Mouse (Mus musculus): Measurements from ENCODE around the gene Popdc3.
"Not testable (repeated sequence)": the region's sequence is repeated elsewhere in the genome, so short reads cannot be mapped to it uniquely, and the experiment has no call there.

Gene Popdc3

DNA sequence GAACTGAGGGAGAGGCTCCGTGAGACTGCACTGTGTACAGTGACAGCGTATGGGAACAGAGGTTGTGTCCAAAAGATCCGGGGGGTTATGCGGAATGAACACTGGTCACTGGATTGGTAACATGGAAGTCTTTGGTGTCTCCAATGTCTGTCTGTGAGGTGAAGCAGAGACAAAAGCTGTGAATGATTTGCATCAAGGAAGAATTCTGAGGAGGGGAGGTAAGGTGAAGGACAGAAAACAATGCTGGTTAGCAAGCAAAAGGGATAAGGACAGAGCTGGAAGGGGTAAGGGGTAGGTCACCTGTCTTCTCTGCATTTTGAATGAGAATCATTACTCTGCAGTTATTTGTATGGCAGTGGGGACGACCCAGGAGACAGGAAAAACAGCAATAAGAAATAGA, 16.6 kb downstream of the Popdc3 start:
- no peak for DNase-seq (ENCODE audit: low read depth, low spot score)

DNA sequence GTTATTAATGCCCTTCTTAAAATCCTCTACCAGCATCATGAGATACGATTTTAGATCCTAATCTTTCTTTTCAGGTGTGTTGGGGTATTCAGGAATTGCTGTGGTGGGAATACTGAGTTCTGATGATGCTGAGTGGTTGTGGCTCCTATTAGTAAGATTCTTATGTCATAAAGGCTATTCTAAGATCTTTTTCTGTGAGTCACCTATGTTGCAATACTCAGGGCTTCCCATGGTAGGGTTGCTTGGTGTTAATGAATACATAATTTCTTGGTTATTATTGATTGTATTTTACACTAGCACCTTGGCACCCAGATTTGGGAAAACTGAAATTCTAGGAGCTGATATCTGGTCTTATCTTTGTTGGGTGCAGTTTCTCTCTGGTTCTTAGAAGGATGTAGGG, 26.7 kb downstream of the Popdc3 start:
- DNase-seq (ENCODE audit: low read depth, low spot score), result no peak

DNA sequence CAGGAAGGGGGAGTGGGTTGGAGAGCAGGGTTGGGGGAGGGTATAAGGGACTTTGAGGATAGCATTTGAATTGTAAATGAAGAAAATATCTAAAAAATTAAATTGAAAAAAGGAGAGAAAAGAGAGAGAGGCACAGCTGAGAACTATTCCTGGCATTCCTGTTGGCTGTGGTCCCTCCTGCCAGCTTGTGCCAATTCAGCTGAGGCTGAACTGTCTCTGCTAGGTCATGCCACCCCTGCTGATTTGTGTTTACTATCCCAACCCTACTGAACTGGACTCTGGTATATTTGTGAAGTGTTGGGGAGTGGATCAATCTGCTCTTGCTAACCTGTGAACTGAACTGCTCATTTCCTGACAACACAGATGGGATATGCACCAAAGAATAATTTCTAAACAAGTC, 32.3 kb downstream of the Popdc3 start:
- DNase-seq (ENCODE audit: low read depth, low spot score), result no peak

DNA sequence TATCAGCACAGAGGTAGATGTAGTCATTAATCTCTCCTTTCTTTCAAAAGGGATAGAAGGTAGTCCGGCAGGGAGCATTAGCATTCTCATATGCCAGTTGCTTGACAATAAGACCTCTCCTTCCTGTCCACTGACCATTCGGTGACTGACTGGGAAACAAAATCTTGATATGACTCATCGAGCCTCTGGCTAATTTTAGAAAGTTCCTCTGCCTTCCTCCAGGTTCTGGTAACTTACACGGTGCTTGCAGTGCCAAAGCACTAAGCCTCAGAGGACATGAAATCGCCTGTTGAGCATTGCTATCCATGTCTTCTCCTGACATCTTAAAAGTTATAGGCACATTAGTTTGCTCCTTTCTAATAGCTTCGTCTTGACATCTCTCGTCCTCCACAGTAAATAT, 38.8 kb downstream of the Popdc3 start:
- no peak for DNase-seq (ENCODE audit: low read depth, low spot score)

DNA sequence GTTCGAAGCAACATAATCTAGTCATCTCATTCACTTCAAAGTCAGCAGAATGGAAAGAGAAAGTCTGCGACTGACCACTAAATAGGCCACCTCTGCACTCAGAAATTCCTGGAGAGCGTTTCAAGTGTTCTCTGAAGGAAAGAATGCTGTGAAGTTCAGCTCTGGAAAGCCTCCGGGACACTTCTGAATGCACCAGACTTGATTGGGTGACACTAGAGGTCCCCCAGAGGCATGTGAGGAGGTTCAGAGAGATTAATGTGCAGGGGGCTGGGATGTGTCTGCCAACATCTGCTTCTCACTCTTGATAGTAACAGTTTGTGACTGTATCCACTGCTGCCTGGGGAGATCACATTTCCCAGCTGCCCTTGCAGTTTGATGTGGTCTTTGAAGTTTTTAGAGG, 52.1 kb downstream of the Popdc3 start:
- DNase-seq (ENCODE audit: low read depth, low spot score), result no peak

DNA sequence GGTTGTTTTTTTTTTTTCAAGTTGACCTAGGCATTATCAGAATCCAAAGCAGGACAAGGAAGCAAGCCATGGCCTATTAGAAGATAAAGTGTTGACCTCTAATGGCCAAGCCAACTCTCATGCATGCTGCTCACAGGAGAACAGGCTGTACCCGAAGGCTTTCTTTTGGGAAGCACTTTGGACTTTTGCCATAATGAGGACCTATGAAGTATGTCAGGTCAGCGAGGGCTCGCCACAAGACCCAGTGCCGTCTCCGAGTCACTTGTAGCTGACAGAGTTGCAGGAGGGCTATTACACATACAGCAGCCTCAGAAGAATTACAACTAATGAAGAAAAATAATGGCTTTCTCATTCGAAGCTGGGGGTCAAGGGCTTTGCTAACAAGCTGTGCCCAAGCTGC, 55.5 kb downstream of the Popdc3 start:
- DNase-seq (ENCODE audit: low read depth, low spot score), result no peak

DNA sequence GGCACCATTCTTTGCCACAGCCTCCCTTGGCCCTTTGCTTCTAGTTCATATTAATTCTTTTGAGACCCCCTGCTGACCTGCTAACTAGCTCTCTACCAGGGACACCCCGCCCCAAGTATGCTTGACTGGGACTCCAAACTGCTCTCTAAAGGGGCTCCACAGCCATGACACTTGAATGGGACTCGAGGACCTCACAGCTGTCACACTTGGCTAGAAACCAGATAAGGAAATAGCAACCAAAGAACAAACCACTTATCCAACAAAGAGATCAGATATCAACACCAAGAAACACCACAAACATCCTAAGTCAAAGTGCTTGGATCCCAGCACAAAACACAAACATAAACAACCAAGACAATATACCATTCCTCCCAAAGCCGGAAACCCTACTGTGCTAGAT, 58.4 kb downstream of the Popdc3 start:
- DNase-seq (ENCODE audit: low read depth, low spot score), result no peak

DNA sequence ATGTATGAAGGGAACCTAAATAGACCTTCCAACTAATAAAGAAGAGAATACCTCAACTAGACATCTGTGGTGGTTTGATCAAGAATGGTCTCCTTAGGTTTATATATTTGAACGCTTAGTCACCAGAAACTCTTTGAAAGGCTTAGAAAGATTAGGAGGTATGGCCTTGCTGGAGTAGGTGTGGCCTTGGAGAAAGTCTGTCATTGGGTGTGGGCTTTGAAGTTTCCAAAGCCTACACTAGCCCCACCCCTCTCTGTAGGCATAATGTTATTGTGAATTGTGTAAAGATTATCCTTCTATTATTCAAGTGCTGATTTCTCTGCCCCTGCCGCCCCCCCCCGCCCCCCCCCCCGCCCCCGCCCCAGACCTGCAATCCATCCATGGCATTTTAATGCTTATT, 59.6 kb downstream of the Popdc3 start:
- no peak for DNase-seq (ENCODE audit: low read depth, low spot score)

DNA sequence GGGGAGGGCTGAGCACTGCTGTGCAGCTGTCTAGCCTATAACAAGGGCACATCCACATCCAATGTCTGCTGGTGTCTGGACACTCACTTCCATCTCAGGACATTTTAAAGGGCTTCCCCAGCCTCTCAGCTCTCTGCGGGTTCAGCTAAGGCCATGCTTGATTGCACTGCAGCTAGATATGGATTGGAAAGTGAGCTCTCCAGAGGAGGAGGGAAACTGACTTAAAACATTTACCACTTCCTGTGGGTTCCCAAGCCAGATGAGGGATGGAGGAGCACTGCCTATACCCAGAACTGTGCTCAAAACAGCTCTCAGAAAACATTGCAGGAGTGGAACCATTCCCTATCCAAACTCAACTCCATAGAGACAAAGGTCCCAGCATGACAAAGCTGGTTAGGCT, 82.6 kb downstream of the Popdc3 start:
- no peak for DNase-seq (ENCODE audit: low read depth, low spot score)

DNA sequence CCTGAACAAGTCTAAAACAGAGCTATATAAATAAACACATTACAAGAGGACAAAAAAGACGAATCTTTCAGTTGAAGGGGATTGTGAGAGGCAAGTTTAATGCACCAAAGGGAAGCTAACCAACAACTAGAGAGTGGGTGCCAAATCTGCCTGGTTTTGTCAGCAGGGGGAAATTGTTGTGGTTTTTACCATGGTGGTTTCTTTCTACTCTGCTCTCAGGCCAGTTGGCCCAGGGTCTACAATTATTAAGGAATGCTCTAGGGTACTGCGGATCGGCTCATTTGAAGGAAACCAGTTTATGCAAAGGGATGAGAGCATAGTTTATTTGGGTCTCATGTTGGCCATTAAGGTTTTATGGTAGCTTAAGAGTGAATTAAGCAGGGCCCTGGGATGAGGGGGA, 84.2 kb downstream of the Popdc3 start:
- no peak for DNase-seq (ENCODE audit: low read depth, low spot score)

DNA sequence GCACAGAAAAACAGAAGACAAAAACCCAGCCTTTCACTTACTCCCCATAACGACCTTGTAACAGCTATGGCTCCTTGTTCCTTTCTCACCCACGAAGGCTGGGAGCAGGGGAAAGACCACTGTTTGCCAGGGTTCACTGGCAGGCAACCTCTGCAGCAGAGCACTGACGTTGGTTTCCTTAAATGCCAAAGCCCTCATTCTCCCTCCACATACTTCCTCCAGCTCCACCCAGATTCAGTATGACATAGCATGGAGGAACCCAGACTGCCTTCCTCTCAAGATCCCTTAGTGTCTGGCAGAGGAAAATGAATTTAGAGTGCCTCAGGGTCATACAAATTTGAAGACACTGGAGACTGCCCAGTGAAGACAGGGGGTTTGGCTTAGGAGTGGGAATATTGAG, 98.6 kb downstream of the Popdc3 start:
- no peak for DNase-seq (ENCODE audit: low read depth, low spot score)

DNA sequence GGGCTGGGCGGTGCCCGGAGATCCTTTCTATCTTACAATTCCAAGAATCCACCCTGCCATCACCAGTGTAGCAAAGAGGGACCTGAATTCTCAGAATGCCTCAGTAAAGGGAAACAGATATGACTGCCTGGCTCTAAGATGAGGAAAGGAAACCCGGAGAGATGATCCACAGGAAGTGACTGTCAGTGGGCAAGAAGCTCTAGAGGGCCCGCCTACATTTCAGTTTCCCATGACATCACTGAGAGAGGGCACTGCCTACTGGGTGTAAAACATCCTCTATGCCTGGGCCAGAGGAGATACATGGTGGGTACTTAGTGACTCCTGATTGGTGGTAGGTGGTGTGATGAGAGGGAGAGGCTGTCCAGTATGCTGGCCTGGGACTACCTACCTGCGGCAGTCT, 99.1 kb downstream of the Popdc3 start:
- DNase-seq (ENCODE audit: low read depth, low spot score), result no peak

DNA sequence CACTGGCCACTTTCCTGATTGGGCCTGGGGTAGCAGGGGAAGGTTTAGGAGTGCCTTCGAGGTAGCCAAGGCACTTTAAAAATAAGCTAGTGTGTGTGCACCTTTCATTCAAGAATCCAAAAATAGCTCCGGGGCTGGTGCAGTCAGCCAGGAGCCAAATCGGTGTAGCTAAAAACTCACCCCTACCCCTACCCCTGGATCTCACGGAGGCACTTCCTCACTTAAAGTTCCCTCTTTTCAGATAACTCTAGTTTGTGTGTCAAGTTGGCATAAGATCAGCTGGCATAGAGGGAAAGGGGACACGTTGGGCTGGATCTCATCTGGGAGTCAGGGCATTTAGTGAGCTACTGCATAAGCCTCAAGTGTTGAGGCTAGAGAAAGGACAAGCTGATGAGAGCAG, 107.8 kb downstream of the Popdc3 start:
- no peak for DNase-seq (ENCODE audit: low read depth, low spot score)

DNA sequence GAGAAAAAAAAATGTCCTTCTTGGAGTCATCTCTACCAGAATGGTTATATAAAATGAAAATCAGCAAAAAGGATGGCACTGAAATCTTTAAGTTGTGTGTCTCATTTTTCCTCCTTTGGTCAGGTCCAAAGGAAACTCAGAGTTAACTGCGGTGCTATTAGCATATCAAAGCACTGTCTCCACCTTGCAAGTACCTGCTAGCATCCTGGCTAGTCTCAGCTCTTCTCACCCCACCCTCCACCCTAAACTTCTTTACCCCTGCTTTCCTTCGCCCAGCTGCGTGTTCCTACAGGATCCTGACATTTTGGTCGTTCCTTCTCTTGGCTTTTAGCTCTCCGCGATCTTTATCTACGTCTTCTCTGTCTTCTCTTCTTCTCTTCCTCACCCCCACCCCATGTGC, 110.5 kb downstream of the Popdc3 start:
- DNase-seq (ENCODE audit: low read depth, low spot score), result no peak

DNA sequence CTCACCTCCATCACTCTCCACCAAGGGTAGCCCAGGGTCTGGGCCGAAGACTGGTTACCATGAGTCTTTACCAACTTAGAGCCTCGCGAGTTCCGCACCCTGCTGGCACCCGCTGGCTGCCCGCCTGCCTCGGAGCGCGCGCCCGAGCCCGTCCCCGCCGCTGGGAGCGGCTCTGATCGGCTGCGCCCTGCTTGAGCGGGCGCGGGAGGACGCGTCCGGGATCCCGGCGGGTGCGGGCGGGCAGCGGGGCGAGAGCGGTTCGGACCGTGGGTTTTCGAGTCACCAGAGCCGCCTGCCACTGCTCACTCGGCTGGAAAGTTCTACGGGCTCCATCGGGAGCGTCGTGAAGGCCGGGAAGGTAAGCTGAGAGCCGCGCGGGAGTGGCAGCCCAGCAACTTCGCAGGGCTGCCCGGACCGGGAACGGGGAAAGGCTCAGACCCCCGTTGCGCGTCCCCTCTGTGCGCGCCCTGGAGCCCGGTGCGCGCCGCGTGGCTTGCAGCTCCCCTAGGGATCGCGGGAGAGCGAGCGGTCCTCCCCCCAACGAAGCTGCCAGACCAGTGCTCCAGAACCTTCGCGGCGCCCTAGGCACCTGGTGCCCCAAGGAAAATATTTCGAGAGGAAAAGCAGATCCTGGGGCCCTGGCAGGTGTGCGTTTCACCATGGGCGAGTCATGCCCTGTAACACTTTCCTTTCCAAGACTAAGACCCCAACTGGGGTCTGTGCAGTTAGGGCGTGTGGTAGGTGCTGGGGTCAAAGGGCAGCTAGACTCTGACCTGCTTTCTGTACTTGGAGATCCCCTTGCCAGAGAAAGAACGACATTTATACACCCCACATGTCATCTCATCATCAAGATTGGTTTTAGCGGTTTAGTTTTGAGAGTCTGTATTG, 111.6 kb downstream of the Popdc3 start:
- DNase-seq (ENCODE audit: low read depth, low spot score), result no peak

DNA sequence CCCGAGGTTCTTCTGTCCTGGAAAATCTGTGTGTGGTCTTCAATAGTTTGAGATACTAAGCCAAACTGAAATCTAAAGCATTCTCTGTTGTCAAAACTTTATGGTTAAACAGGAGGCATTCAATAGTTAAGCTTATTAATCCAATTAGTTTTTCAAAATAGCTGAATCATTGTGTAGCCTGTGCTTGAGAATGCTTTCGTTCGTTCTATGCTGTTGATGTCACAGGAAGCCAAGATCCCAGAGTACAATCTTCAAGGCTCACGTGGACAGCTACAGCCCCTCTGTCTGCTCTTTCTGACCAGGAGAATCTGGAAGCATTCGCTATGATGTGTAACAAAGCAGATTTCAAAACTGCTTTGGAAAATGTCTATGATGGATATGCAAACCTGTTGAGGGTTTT, 112.7 kb downstream of the Popdc3 start:
- no peak for DNase-seq (ENCODE audit: low read depth, low spot score)

DNA sequence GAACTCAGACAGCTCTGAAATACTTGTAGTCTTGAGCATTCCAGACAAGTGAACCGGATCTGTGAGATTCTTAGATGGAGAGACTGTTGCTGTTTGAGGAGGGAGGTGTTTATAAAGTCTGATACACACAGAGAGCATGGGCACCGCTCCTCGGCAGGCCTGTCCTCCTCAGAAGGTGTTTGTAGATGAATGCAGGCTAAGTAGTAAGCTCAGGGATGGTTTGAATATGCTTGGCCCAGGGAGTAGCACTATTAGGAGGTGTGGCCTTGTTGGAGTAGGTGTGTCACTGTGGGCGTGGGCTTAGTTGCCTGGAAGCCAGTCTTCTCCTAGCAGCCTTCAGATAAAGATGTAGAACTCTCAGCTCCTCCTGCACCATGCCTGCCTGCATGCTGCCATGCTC, 114.3 kb downstream of the Popdc3 start:
- not testable (repeated sequence) for DNase-seq (ENCODE audit: low read depth, low spot score)

DNA sequence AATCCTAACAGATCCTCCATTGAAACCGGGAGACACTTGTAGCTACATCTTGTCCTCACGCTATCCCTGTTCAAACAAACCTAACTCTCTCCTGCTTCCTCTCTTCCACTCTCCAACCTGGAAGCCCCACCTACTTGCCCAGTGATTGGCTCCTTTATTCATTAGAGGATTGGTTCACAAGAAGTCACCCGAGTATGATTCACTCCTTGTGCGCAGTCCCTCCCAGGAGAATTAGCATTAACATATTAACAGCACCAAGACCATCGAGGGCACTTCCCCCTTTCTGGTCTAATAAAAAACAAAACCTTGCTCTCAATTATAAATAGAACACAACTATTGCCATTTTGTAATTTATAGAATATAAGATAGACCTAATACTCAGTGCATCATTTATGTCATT, 117.2 kb downstream of the Popdc3 start:
- no peak for DNase-seq (ENCODE audit: low read depth, low spot score)

DNA sequence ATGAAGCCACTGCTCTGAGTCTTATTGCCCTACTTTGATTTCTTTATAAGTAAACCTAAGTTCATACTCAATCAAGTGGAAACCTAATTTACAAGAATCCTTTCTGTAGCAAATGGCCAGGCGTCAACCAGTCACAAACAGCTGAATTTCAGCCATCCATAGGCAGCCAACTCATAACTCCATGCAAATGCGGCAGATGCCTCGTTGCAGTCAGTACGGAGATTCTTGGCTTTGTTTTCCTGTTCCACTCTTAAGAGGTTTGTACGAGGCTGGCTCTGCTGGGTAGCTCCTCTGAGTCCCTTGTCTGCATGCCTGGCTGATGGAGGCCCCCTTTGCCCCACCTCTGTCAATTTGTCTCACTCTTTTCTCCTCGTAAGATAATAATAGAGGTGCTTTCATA, 120.6 kb downstream of the Popdc3 start:
- DNase-seq (ENCODE audit: low read depth, low spot score), result no peak

DNA sequence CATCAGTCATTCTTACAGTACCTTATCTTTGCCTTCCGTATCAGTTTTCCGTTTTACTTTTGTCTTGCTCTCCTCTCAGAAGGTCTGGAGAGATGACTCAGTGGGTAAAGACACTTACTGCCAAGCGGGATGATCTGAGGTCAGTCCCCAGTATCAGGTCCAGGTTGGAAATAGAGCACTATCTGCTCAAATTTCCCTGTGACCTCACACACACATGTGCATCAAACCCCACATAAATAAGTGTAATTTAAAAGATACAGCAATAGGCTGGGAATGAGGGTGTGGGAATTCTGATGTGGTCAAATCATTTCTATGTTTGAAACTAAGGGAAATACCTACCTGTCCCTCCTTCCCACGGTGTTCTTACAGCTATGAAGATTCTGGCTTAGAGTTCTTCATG, 121.6 kb downstream of the Popdc3 start:
- DNase-seq (ENCODE audit: low read depth, low spot score), result no peak

DNA sequence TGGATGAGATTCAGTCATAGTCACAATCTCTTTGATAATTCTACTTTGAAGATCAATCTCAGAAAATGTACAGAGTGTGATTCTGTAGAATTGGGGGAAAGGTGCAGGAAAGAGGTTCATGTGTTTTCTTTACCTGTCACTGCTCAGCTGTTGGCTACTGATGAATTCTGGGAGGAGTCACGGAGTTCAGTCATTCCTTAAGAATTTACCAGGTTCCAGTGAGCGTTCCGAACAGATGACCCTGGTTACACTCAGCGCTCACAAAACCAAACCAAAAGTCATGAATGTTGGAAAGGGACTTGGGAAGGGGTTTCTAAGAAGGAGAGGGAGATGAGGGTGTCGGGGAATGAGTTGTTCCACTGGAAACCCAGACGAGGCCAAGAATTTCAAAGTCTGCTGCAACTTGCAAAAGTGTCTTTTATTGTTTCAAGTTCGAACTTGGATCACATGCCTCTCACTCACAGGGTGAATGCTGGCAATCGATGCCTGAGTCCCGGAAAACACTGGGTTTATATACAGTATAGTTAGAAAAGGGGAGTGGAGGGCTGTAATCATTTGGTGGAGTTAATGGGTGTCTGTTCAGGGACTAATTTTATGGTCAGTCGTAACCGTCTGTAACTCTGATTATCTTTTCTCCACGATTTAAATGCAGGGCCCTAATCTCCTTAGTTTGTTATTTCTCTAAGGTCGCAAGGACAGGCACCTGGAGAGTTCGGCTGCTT, 125.6 kb downstream of the Popdc3 start:
- no peak for DNase-seq (ENCODE audit: low read depth, low spot score)

DNA sequence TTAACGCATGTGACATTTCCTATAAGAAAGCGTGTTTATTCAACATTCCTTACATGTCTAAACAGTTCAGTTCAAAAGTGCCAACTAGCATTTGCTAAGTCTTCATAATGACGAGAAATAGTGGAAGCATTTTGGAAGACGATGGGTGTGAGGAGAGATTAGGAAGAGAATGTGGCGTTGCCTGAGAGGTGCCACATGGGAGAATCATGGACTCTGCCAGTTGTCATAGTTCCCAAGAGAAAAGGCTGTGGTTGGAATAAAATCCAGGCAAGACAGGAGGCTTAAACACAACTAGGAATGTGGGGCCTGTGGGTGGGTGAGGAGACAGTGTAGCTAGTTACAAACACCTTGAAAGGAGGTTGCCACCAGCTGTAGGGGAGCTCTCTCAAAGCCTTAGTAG, 127.3 kb downstream of the Popdc3 start:
- no peak for DNase-seq (ENCODE audit: low read depth, low spot score)

DNA sequence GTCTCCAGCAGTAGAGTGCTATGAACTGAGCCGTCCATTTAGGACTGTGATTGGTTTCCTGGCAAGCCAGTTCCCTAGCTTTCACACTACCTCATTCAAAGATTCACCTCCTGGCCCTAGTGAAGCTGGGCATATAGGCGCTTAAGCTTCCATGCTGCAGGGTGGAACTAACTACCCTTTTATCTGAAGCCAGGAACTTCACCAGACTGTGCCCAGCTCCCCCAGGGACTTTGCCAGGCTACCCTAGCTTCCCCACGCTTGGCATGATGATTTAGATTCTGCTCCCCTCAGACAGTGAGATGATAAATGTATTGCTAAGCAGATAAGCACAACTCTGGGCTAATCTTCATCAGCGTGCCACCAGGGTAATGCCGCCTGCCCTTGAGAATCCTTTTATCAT, 133.2 kb downstream of the Popdc3 start:
- no peak for DNase-seq (ENCODE audit: low read depth, low spot score)
